In the genomic region with DNA sequence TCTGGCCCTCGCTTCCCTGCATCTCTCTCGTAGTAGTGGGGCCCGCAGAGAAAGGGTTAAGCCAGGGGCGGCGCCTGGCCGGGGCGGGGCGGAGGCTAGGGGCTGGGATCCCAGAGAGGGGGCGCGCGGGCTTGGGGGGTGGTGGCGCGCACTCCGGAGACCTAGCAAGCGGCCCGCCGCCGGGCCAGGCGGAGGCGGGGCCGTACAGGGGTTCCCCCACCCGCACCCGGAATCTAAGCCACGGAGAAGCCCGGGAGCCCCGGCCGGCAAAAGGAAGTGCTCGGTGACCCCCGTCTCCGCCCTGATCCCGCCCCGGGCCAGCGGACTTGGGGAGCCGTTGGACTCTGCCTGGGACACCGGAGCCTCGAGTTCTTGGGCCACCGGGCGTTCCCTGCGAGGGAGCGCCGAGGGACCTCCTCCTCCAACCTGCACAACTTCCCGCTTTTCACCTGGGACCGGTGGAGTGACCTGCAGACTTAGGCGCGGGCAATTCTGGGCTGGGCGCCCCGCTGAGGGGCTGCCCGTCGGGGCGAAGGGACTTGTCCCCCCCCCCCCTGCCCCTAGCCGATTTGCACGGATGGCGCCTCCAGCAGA, we compare ENCODE assay signal across 9 mouse cellular contexts. TPM values are rescaled to one million over a fixed set of nuclear protein-coding genes. Genes with fewer than 3 reads are reported as not detected.
DNase-seq lines count a peak whose midpoint lies in the region; ATAC-seq and TF ChIP-seq lines count a peak whose summit lies in the region.
"Had no signal": no experiment of that assay in that cellular context is flagged by ENCODE, and none has a peak within 500 bp of the region (broad histone marks: within the 10 kb centered on the region; RNA-seq: fewer than 3 reads in every experiment).

No protein-coding gene starts in this region.

- no peaks in the 10 kb centered on the region for H3K27me3 ChIP-seq in neural tube, embryonic 11.5 days (ENCODE audit: control insufficient read depth, insufficient read depth, low read length)
- H3K27me3 ChIP-seq in heart, embryonic 13.5 days (replicated peaks), result no peaks in the 10 kb centered on the region
- no peaks in the 10 kb centered on the region for H3K27me3 ChIP-seq in kidney, postnatal 0 days (ENCODE audit: insufficient read depth, low read length)
- no peaks in the 10 kb centered on the region for H3K27me3 ChIP-seq in stomach, embryonic 15.5 days (replicated peaks)

- no peak; the same call in 1 of the 2 replicates for TF ChIP-seq CTCF in kidney, postnatal 0 days (IDR thresholded peaks at IDR 0.05; ENCODE audit: low read depth)

- peak overlapping the region; percentile 91 for H3K4me3 ChIP-seq in neural tube, embryonic 11.5 days (ENCODE audit: low read depth, low read length)
- H3K4me3 ChIP-seq in heart, embryonic 13.5 days, result peak overlapping the region; percentile 76
- H3K4me3 ChIP-seq in kidney, postnatal 0 days (replicated peaks; ENCODE audit: low read depth, low read length), result peak overlapping the region; percentile 80
- H3K4me3 ChIP-seq in stomach, embryonic 15.5 days (replicated peaks), result peak overlapping the region; percentile 78

- no peaks in the 10 kb centered on the region for H3K36me3 ChIP-seq in neural tube, embryonic 11.5 days (ENCODE audit: control insufficient read depth, insufficient read depth, low read length)
- peaks cover 21% of the 10 kb centered on the region for H3K36me3 ChIP-seq in heart, embryonic 13.5 days
- H3K36me3 ChIP-seq in kidney, postnatal 0 days (ENCODE audit: insufficient read depth, low read length), result no peaks in the 10 kb centered on the region
- H3K36me3 ChIP-seq in stomach, embryonic 15.5 days, result 0 out of 2 replicates have a peak, but pooled peaks cover 5% of the 10 kb centered on the region

- peak overlapping the region; percentile 98 for H3K4me2 ChIP-seq in neural tube, embryonic 11.5 days (ENCODE audit: low read depth)
- peak overlapping the region; percentile 98 for H3K4me2 ChIP-seq in heart, embryonic 13.5 days
- H3K4me2 ChIP-seq in kidney, postnatal 0 days (ENCODE audit: low read length), result peak overlapping the region; percentile 100
- H3K4me2 ChIP-seq in stomach, embryonic 15.5 days, result peak overlapping the region; percentile 99

- WGBS in neural tube, embryonic 11.5 days, result under 1% methylated on average over 49 of the region's 53 CpGs
- under 1% methylated on average over 53 of the region's 53 CpGs for WGBS in heart, embryonic 13.5 days
- WGBS in kidney, postnatal 0 days, result under 1% methylated on average over 51 of the region's 53 CpGs
- WGBS in stomach, embryonic 15.5 days, result 1% methylated on average over 53 of the region's 53 CpGs

- no peaks in the 10 kb centered on the region for H3K9me3 ChIP-seq in neural tube, embryonic 11.5 days (ENCODE audit: control insufficient read depth, low read length)
- H3K9me3 ChIP-seq in heart, embryonic 13.5 days, result no peaks in the 10 kb centered on the region
- no peaks in the 10 kb centered on the region for H3K9me3 ChIP-seq in kidney, postnatal 0 days (replicated peaks; ENCODE audit: low read length)
- no peaks in the 10 kb centered on the region for H3K9me3 ChIP-seq in stomach, embryonic 15.5 days

- peak overlapping the region; percentile 96 for H3K27ac ChIP-seq in neural tube, embryonic 11.5 days (ENCODE audit: low read depth, low read length)
- peak overlapping the region; percentile 93 for H3K27ac ChIP-seq in heart, embryonic 13.5 days (replicated peaks)
- peak overlapping the region; percentile 89 for H3K27ac ChIP-seq in kidney, postnatal 0 days
- H3K27ac ChIP-seq in stomach, embryonic 15.5 days, result peak overlapping the region; percentile 93

- no peak for ATAC-seq in neural tube, embryonic 11.5 days (ENCODE audit: insufficient read depth, low FRiP score, low TSS enrichment)
- no peak for ATAC-seq in heart, embryonic 13.5 days (ENCODE audit: extremely low read depth, insufficient number of reproducible peaks, low FRiP score, low TSS enrichment)
- no peak for ATAC-seq in kidney, postnatal 0 days (replicated peaks; ENCODE audit: low FRiP score, low read depth)
- ATAC-seq in stomach, embryonic 15.5 days (ENCODE audit: insufficient read depth, low FRiP score, low read depth), result peak; percentile 42; the same call in 1 of the 2 replicates

- DNase-seq in neural tube, embryonic 11.5 days (ENCODE audit: low spot score), result peak; percentile 91
- DNase-seq in neural tube, embryonic 10.5 days (ENCODE audit: extremely low spot score, low spot score), result no peak
- DNase-seq in embryo, embryonic 11 days, result peak; percentile 92
- DNase-seq in kidney, postnatal 0 days (ENCODE audit: low spot score), result peak; percentile 85
- DNase-seq in lung, postnatal 36 days, result peak; percentile 90
- DNase-seq in layer of hippocampus, adult 8-10 months (ENCODE audit: low spot score in 2 of 2), result no peak

- H3K9ac ChIP-seq in neural tube, embryonic 11.5 days (ENCODE audit: low read length), result peak overlapping the region; percentile 84
- H3K9ac ChIP-seq in heart, embryonic 13.5 days, result peak overlapping the region; percentile 86
- peak overlapping the region; percentile 77 for H3K9ac ChIP-seq in kidney, postnatal 0 days (ENCODE audit: low read depth, low read length)
- peak overlapping the region; percentile 77 for H3K9ac ChIP-seq in stomach, embryonic 15.5 days

- peaks cover 57% of the 10 kb centered on the region for H3K4me1 ChIP-seq in neural tube, embryonic 11.5 days (ENCODE audit: control insufficient read depth, insufficient read depth, low read length)
- H3K4me1 ChIP-seq in heart, embryonic 13.5 days, result peaks cover 77% of the 10 kb centered on the region
- H3K4me1 ChIP-seq in kidney, postnatal 0 days (replicated peaks; ENCODE audit: insufficient read depth, low read length), result peaks cover 52% of the 10 kb centered on the region
- peaks cover 67% of the 10 kb centered on the region for H3K4me1 ChIP-seq in stomach, embryonic 15.5 days

RNA-seq across cellular contexts. Expression of a gene that starts 22.4 kb away (rescaled TPM):
- polyA plus RNA-seq in neural tube, embryonic 11.5 days (2014; fragmentation: Nextera tagmentation; extraction: Ambion mirVana), result 0.57 TPM in 1 of 2 replicates, not detected in the other
- polyA plus RNA-seq in heart, embryonic 13.5 days (2015; fragmentation: Nextera tagmentation; extraction: Ambion mirVana), result 1.3 and 3.3 TPM in 2 replicates
- polyA plus RNA-seq in kidney, postnatal 0 days (2015; fragmentation: Nextera tagmentation; extraction: Ambion mirVana), result 1.1 and 1.6 TPM in 2 replicates
- polyA plus RNA-seq in stomach, embryonic 15.5 days (2015; fragmentation: Nextera tagmentation; extraction: Ambion mirVana), result 0.42 and 0.43 TPM in 2 replicates
- total RNA-seq in layer of hippocampus, adult 8-10 months (2022), result 1 to 10 TPM in 2 of 4 experiments, not detected in 2; 1.4 to 1.6 TPM
- total RNA-seq: neutrophil, adult 5-6 weeks had no signal

RNA-seq across cellular contexts. Expression of a gene that starts 32.8 kb away (rescaled TPM):
- polyA plus RNA-seq in neural tube, embryonic 11.5 days (2014; fragmentation: Nextera tagmentation; extraction: Ambion mirVana), result 73.2 and 75.1 TPM in 2 replicates
- 27.9 and 28.3 TPM in 2 replicates for polyA plus RNA-seq in heart, embryonic 13.5 days (2015; fragmentation: Nextera tagmentation; extraction: Ambion mirVana)
- polyA plus RNA-seq in kidney, postnatal 0 days (2015; fragmentation: Nextera tagmentation; extraction: Ambion mirVana), result 25.7 and 26.3 TPM in 2 replicates
- polyA plus RNA-seq in stomach, embryonic 15.5 days (2015; fragmentation: Nextera tagmentation; extraction: Ambion mirVana), result 34.0 and 41.0 TPM in 2 replicates
- total RNA-seq in layer of hippocampus, adult 8-10 months (2022), result 10 to 100 TPM; 17.3 to 20.2 (median 19.4) TPM

RNA-seq across cellular contexts. Expression of a gene that starts 52.8 kb away (rescaled TPM):
- 41.6 and 44.4 TPM in 2 replicates for polyA plus RNA-seq in neural tube, embryonic 11.5 days (2014; fragmentation: Nextera tagmentation; extraction: Ambion mirVana)
- polyA plus RNA-seq in heart, embryonic 13.5 days (2015; fragmentation: Nextera tagmentation; extraction: Ambion mirVana), result 21.1 and 22.9 TPM in 2 replicates
- polyA plus RNA-seq in kidney, postnatal 0 days (2015; fragmentation: Nextera tagmentation; extraction: Ambion mirVana), result 12.3 and 15.5 TPM in 2 replicates
- 28.8 and 30.3 TPM in 2 replicates for polyA plus RNA-seq in stomach, embryonic 15.5 days (2015; fragmentation: Nextera tagmentation; extraction: Ambion mirVana)
- 1 to 10 TPM in 1 of 4 experiments, under 1 TPM in 3; 0.36 to 1.2 (median 0.44) TPM for total RNA-seq in layer of hippocampus, adult 8-10 months (2022)

Comparison
In these comparisons a context has a peak if more than half of its experiments do, and no peak if none do; other contexts are left out.
1. DNase-seq: peak in neural tube, embryonic 11.5 days (single experiment), embryo, embryonic 11 days (single experiment), kidney, postnatal 0 days (single experiment) and lung, postnatal 36 days (single experiment); none in neural tube, embryonic 10.5 days (single experiment) and layer of hippocampus, adult 8-10 months (0 of 2).
2. Peak in every context shown above with its lines, with median percentiles within 50 percentile points of each other: H3K27ac ChIP-seq, H3K4me2 ChIP-seq, H3K4me3 ChIP-seq and H3K9ac ChIP-seq.